Mouse (Mus musculus) inflammation-experienced regulatory T-cells, adult 6 months (primary cell): ENCODE results near the gene Rest. TPM values are rescaled to one million over a fixed set of nuclear protein-coding genes. Genes with fewer than 3 reads are reported as not detected.
A peak's percentile ranks its signal among the peaks of the same experiment; 100 is the strongest.

Experiments used
- ATAC-seq: one replicate; pipeline ENCODE4 v1.8.0; 2017
- polyA plus RNA-seq, 3 experiments: library from polyadenylated mRNA; unstranded; fragments of 100-300 nt; shearing (Covaris generic); gene quantifications; one replicate each; pipeline ENCODE4 v1.2.1; 2017

Gene Rest
- polyA plus RNA-seq, 3 experiments from 2014 or later = 11.8 to 18.0 (median 17.7) TPM

- peak; percentile 44 for ATAC-seq
Observed at GRCm38 (mm10) chr5:77266066-77266885, 985 bp downstream of the Rest start.

GRCm38 (mm10) chr5:77266886-77267401 is 1.7 kb downstream of the Rest start:
- ATAC-seq = peak; percentile 25

GRCm38 (mm10) chr5:77267441-77267840 is 2.1 kb downstream of the Rest start:
- ATAC-seq = no peak

GRCm38 (mm10) chr5:77267957-77268624 is 2.8 kb downstream of the Rest start:
- no peak for ATAC-seq

GRCm38 (mm10) chr5:77269399-77269798 is 4.1 kb downstream of the Rest start:
- ATAC-seq = no peak

GRCm38 (mm10) chr5:77273151-77273550 is 7.9 kb downstream of the Rest start:
- peak; percentile 84 for ATAC-seq

GRCm38 (mm10) chr5:77275950-77276349 is 10.7 kb downstream of the Rest start:
- ATAC-seq = peak; percentile 64

- ATAC-seq = no peak
Observed at GRCm38 (mm10) chr5:77277204-77277603, 11.9 kb downstream of the Rest start.

- ATAC-seq = no peak
Observed at GRCm38 (mm10) chr5:77281518-77282174, 16.4 kb downstream of the Rest start.

GRCm38 (mm10) chr5:77282242-77282641 is 17.0 kb downstream of the Rest start:
- no peak for ATAC-seq

- ATAC-seq = peak; percentile 72
Observed at GRCm38 (mm10) chr5:77285685-77286084, 20.4 kb downstream of the Rest start.

GRCm38 (mm10) chr5:77286904-77287303 is 21.6 kb downstream of the Rest start:
- no peak for ATAC-seq

- no peak for ATAC-seq
Observed at GRCm38 (mm10) chr5:77287901-77288300, 22.6 kb downstream of the Rest start.

- ATAC-seq = no peak
Observed at GRCm38 (mm10) chr5:77289686-77290085, 24.4 kb downstream of the Rest start.

- ATAC-seq = no peak
Observed at GRCm38 (mm10) chr5:77290606-77291005, 25.3 kb downstream of the Rest start.

- no peak for ATAC-seq
Observed at GRCm38 (mm10) chr5:77292803-77293522, 27.7 kb downstream of the Rest start.

GRCm38 (mm10) chr5:77299486-77299885 is 34.2 kb downstream of the Rest start:
- no peak for ATAC-seq

GRCm38 (mm10) chr5:77301296-77301903 is 36.1 kb downstream of the Rest start:
- ATAC-seq = no peak

- no peak for ATAC-seq
Observed at GRCm38 (mm10) chr5:77307821-77308553, 42.7 kb downstream of the Rest start.

GRCm38 (mm10) chr5:77309051-77309906 is 44.0 kb downstream of the Rest start:
- ATAC-seq = peak; percentile 51
